Mouse (Mus musculus): ENCODE measurements around the gene Mgat5.

Mgat5 gene

DNA sequence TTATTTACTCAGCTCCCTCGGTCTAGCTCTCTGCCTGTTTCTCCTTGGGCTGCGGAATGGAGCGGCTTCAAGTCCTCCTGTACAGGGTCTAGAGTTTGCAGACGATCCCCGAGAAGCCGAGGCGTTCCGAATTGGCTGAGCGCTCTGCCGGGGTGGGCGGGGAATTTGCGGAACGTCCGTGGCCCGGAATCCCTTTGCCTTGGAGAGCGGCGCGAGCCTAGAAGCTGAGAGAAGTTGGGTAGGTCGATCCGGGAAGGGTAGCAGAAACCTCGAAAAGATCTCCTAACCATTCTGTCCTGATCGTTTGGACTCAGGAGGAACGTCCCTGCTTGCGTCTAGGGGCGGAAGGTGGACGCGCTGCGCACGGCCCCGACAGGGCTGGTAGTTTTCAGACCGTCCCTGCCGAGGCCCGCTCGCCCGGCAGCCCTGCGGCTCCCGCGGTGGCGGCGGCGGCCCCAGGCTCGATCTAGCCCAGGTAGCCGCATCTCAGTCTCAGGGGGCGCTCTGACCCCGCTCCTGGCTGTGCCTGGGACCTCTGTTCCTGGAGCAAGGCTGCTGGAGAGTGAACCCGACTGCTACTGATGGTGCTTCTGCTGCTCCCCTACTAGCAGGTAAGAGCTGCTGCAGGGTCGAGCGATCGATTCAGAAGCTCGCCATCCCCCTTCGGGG, at the start of gene Mgat5:
Gene Mgat5, plus strand, starts transcription at position 199 of the 669 bp plus-strand sequence.
- DNase-seq (ENCODE audit: low spot score in 2 of 2) = peak; percentile 89

DNA sequence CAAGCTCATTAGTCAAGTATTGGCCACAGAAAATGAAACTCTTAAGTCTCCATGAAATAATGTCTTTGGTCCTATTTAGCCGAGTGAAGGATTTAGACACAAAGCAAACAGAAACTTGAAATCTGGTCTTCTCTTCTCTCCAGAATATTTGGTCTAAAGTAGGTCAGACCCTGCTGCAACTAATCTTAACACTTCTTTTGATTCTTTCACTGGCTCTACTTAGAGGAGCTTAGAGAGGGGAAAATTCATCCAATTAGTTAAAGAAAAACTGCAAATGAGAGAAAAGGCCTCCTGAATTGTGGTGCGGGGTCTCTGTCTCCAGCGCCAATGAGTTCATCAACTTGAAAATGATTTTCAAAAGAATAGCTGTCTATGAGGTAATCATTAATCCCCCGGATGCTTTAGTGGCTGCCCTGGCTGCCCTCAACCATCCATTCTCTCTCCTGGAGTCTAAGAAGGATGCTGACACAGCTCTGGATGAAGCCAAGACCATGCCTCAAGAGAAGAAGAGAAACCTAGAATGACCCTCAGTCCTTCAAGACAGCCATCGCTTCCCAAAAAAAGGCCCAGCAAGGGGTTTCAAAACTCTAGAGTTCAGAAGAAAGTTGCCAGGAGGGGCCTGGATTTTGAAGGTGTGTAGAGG, 44.6 kb upstream of the Mgat5 start:
- DNase-seq (ENCODE audit: low spot score in 2 of 2) = no peak

- no peak for DNase-seq (ENCODE audit: low spot score in 2 of 2)
These were observed 40.1 kb upstream of the Mgat5 start for GRCm38 (mm10) chr1:127164589-127165160.

GRCm38 (mm10) chr1:127166521-127166920, 38.3 kb upstream of the Mgat5 start:
- no peak for DNase-seq (ENCODE audit: low spot score in 2 of 2)

DNA sequence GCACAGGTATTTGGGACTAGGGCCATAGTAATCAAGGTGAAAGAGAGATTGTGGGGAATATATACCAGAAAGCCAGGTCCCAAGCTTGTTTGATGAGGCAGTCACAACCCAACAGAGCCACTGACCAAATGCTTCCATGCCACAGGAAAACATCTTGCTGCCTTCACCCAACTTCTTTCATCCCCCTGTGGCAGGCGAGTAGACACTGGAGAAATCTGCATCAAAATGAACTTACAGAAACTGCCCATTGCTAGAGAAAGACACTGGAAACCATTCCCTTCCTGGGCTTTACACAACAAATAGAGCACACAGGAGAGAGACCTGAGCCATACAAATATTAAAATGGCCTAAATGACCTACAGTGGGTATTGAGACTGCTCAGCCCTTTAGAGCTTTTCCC, 37.2 kb upstream of the Mgat5 start:
- no peak for DNase-seq (ENCODE audit: low spot score in 2 of 2)

GRCm38 (mm10) chr1:127168205-127168604, 36.6 kb upstream of the Mgat5 start:
- DNase-seq (ENCODE audit: low spot score in 2 of 2) = no peak

DNA sequence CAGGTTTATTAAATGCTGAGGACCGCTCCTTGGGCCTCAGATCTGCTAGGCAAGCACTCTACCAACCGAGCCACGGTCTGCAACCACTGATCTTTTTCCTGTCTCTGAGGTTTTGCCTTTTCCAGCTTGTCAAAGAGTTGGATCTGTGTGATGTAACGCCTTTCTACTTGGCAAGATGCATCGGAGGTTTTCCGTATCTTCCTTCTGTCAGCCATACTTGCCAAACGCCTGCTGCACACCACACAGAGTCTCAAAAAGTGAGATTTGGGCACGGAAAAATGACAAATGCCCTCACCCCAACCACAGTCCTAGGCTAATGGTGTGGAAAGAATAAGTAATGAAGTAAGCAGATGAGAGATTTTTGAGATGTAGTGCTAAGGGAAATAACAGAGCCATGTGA, 35.3 kb upstream of the Mgat5 start:
- no peak for DNase-seq (ENCODE audit: low spot score in 2 of 2)

- DNase-seq (ENCODE audit: low spot score in 2 of 2) = no peak
These were observed 33.5 kb upstream of the Mgat5 start for GRCm38 (mm10) chr1:127171361-127171760.

GRCm38 (mm10) chr1:127173448-127173847, 31.4 kb upstream of the Mgat5 start:
- DNase-seq (ENCODE audit: low spot score in 2 of 2) = no peak

DNA sequence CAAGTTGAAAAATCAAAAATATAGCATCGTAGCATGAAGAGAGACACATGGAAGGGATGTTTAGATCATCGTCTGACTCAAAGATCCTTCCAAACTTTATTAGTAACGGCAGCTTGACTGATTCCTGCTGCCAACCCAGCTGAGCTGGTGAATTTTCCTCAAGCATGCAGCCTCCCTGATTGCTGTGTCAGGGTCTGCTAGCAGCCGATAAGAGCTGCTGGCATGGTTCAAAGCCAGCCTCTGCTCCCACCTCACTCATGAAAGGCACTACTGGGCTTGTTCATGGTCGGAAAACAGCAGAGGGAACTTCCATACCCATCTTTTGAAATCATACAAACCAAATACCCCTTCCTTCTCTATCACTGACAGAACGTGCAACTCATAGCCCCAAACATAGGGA, 12.4 kb upstream of the Mgat5 start:
- DNase-seq (ENCODE audit: low spot score in 2 of 2) = no peak

- no peak for DNase-seq (ENCODE audit: low spot score in 2 of 2)
These were observed 5.6 kb upstream of the Mgat5 start for GRCm38 (mm10) chr1:127199186-127199585.

DNA sequence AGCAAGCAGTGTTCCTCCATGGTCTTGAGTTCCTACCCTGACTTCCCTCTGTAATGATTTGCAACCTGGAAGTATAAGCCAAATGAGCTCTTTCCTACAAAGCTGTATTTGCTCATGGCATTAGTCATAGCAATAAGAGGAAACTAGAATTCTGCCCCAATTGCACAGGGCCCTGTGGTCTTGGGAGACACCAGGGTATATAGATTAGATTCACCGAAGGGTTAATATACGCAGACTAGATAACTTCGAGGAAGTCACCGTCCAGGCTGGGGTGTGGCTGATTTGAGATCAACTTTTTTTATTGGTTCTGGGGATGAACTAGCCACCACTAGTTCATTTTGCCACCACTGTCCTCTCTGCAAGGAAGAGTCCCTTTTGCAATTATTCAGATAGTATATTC, 2.5 kb upstream of the Mgat5 start:
- no peak for DNase-seq (ENCODE audit: low spot score in 2 of 2)

DNA sequence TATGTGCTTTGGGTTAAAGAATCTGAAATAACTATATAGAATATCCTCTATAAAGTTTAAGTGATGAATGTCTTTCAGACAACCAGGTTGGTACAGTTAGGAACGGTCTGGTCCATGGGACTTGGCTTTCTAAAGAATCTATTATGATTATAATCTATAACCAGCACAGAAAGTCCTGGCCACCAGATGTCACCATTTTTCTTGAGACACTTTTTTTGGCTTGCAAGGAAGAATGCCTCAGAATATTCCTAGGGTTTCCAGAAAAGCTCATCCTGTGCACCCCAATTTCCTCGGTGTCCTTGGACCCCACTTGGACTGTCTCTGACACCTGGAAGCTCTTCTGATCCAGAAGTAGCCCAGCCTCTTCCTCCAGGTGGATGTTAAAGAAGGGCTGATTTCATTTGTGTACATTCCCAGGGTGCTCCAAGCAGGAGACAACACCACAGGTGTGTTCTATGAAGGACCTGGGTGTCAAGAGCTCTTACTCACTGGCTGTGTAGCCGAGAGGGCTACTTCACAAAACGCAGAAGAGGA, 1.5 kb upstream of the Mgat5 start:
- peak in 1 of 2 experiments; percentile 38 for DNase-seq (ENCODE audit: low spot score in 2 of 2)

DNA sequence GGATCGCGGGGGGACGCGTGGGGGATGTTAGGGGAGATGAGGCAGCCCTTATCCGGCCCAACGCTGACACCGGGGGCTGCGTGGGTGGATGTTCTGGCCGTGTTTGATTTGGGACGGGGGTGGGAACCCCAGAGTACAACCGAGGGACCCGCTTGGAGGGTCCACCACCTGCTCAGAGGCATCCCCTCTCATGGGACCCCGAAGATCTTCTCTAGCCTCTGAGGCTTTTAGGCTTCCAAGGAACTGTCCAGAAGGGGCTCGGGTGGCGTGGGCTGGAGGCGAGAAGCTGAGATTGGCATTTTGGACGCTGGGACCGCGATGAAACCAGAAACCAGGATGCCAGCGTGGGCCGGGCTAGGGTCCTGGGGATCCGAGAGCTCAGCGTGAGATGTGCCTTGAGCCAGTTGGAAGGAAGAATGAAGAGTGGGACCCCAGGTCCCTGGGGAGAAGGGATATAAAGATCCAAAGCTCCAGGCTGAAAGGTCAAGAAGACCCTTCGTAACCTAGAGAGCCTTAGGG, 745 bp downstream of the Mgat5 start:
- DNase-seq (ENCODE audit: low spot score in 2 of 2) = no peak

DNA sequence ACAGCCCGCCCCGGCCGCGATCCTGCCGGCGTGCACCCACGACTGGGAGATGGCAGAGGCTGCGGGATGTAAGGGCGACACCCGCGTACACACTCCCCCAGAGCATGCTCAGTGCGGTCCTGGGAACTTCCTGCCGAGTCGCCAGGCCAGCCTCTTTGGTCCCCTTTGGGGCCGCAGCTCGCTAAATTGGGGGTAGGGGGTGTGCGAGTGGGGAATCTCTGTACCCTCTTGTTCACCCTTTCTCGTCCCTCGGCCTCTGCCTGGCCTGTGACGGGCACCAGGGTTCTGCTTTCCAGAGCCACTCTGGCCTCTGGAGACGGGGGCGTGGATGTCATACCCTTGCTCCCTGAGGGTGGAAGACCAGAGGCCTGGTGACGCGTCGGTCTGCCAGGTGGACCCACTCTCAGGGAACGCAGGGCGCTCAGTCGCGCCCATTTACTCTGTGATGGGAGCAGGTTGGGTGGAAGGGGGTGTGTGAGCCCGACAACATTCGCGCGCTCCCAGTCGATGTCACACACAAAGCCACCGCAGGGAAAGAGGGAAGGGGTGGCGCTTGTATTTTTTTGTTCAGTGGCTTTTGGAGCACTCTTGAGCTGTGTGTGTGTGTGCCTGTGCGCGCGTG, 1.3 kb downstream of the Mgat5 start:
- peak; percentile 29 to 48 for DNase-seq (ENCODE audit: low spot score in 2 of 2)

- no peak for DNase-seq (ENCODE audit: low spot score in 2 of 2)
These were observed 2.2 kb downstream of the Mgat5 start for GRCm38 (mm10) chr1:127206881-127207555.

GRCm38 (mm10) chr1:127208167-127208566, 3.4 kb downstream of the Mgat5 start:
- no peak for DNase-seq (ENCODE audit: low spot score in 2 of 2)

DNA sequence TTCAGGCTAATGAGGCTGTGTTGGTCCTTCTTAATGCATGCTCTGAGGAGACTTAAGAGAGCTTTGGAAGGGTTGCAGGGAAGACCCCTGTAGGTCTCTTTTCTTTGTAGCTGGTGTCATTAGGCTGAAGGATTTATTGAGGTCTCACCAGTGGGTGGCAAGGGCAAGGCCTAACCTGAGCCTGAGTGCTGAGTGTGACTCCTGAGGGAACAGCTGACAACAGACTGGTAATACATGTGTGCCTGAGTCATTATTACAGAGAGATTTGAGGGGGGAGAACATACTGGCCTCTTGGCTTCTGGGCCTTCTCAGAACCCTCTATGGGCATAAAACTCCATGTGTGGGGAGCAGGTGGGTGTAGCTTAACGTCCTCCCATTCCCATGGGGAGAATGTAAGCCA, 8.0 kb downstream of the Mgat5 start:
- no peak for DNase-seq (ENCODE audit: low spot score in 2 of 2)

DNA sequence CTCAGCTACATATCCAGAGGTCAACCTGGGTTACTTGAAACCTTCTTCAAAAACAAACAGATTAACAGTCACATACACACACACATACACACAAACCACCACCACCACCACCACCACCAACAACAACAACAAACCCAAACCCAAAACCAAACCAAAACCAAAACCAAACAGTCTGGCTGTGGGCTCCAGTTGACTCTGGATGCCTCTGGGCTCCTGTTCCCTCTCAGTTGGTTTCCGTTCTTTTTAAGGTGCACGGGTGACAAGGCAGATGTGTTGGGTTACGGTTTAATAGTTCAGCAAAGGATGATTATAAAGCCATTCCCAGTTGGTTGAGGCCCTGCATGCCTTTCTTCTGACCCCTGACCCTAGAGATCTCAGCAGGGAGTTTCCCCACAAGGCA, 8.6 kb downstream of the Mgat5 start:
- DNase-seq (ENCODE audit: low spot score in 2 of 2) = no peak

DNA sequence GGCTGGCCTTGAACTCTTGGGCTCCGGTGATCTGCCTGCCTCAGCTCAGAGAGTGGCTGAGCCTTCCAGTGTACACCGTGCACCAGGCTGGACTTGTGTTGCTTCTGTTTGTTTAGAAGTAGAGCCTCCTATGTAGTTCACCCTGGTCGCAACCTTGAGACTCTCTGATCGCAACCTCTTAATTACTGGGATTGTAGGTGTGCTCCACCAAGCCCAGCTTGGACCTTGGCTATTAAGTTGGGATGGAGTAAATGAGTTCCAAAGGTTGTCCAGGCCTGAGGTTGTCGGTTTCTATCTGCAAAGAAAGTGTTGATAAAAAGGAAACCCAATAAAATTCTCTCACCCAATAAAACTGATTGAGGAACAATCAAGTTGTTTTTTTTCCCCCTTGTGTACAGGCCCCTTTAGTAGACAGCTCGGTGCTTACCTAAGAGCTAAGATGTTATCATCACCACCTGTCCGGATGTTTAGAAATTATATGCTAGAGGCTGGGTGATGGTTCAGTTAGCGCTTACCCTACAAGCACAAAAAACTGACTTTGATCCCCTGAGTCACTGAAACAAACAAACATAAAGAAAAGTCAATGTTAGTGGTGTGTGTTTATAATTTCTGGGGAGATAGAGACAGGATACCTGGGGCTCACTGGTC, 9.9 kb downstream of the Mgat5 start:
- DNase-seq (ENCODE audit: low spot score in 2 of 2) = no peak

GRCm38 (mm10) chr1:127216979-127217378, 12.2 kb downstream of the Mgat5 start:
- no peak for DNase-seq (ENCODE audit: low spot score in 2 of 2)
